Mouse (Mus musculus): ENCODE results near the gene Zfp536. TPM values are rescaled to one million over a fixed set of nuclear protein-coding genes. Genes with fewer than 3 reads are reported as not detected.

Gene Zfp536
- polyA plus RNA-seq, 1 experiment from 2014 or later: 4.3 TPM

DNA sequence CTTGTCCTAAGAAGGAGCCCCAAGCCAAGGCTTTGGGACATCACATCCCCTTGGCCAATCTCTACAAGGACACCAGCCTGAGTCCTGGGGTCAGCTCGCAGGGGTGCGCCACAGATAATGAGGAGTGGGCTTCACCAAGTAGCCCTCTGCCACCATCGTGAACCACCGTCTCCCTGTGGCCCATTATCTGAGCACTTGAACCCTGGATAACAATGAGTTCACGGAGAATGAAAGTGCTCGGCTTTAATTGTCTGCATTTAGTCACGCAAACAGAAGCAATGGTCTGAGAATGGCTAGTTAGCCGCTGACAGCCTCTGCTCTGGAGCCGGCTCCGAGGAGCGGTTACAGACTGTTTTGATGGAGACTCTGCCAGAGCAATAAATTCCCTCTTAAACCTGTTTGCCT is 84.3 kb downstream of the Zfp536 start:
- H3K4me2 ChIP-seq: peak overlapping the region; percentile 40
- H3K27me3 ChIP-seq (replicated peaks): no peaks in the 10 kb centered on the region
- no peak overlapping the region for H3K27ac ChIP-seq (replicated peaks)
- H3K9me3 ChIP-seq: no peaks in the 10 kb centered on the region
- peaks cover 20% of the 10 kb centered on the region for H3K4me1 ChIP-seq
- H3K4me3 ChIP-seq: no peak overlapping the region
- no peak for ATAC-seq (ENCODE audit: extremely low read depth, insufficient number of reproducible peaks, low FRiP score, low TSS enrichment)
- no peaks in the 10 kb centered on the region for H3K36me3 ChIP-seq
- WGBS: 50% methylated on average over 11 of the region's 11 CpGs
- no peak overlapping the region for H3K9ac ChIP-seq

- Histone ChIP-seq H3K27ac (replicated peaks) (no peak overlapping the region), H3K9ac (no peak overlapping the region), H3K9me3 (no peaks in the 10 kb centered on the region), H3K36me3 (no peaks in the 10 kb centered on the region), H3K4me3 (no peak overlapping the region), H3K4me2 (no peak overlapping the region), H3K4me1 (peaks cover 25% of the 10 kb centered on the region), H3K27me3 (replicated peaks) (no peaks in the 10 kb centered on the region)
- ATAC-seq (ENCODE audit: extremely low read depth, insufficient number of reproducible peaks, low FRiP score, low TSS enrichment): no peak
- 76% methylated on average over 2 of the region's 2 CpGs for WGBS
Measured at GRCm38 (mm10) chr7:37686366-37686765, 87.1 kb downstream of the Zfp536 start.

DNA sequence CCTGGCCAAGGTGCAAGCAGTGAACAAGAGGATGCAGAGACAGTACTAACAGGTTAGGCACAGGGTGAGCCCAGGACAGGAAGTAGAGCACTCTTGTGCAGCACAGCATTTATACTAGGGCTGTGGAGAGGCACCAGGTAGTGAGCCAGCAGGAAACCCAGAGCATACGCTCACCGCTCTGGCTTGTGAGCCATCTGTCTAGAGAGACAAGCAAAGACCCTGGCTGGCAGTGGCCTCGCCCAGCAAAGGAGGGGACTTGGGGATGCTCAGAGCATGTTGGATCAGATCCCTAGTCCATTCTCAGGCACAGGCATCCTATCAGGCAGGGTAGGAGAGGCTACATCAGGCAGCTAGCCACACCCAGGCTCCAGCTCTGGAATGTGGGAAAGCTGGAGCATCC is 88.2 kb downstream of the Zfp536 start:
- Histone ChIP-seq H3K27ac (replicated peaks) (no peak overlapping the region), H3K9me3 (no peaks in the 10 kb centered on the region), H3K27me3 (replicated peaks) (no peaks in the 10 kb centered on the region), H3K36me3 (no peaks in the 10 kb centered on the region), H3K4me2 (no peak overlapping the region), H3K9ac (no peak overlapping the region), H3K4me1 (peaks cover 21% of the 10 kb centered on the region), H3K4me3 (no peak overlapping the region)
- WGBS: 81% methylated on average over 3 of the region's 3 CpGs
- no peak for ATAC-seq (ENCODE audit: extremely low read depth, insufficient number of reproducible peaks, low FRiP score, low TSS enrichment)

GRCm38 (mm10) chr7:37681335-37681734 is 92.1 kb downstream of the Zfp536 start:
- WGBS: 53% methylated on average over 3 of the region's 3 CpGs
- H3K36me3 ChIP-seq: no peaks in the 10 kb centered on the region
- no peak overlapping the region for H3K4me3 ChIP-seq
- no peak overlapping the region for H3K9ac ChIP-seq
- no peak overlapping the region for H3K4me2 ChIP-seq
- no peak for ATAC-seq (ENCODE audit: extremely low read depth, insufficient number of reproducible peaks, low FRiP score, low TSS enrichment)
- no peaks in the 10 kb centered on the region for H3K9me3 ChIP-seq
- peaks cover 8% of the 10 kb centered on the region for H3K4me1 ChIP-seq
- H3K27ac ChIP-seq (replicated peaks): peak overlapping the region; percentile 15; the same call in 1 of the 2 replicates
- no peaks in the 10 kb centered on the region for H3K27me3 ChIP-seq (replicated peaks)

DNA sequence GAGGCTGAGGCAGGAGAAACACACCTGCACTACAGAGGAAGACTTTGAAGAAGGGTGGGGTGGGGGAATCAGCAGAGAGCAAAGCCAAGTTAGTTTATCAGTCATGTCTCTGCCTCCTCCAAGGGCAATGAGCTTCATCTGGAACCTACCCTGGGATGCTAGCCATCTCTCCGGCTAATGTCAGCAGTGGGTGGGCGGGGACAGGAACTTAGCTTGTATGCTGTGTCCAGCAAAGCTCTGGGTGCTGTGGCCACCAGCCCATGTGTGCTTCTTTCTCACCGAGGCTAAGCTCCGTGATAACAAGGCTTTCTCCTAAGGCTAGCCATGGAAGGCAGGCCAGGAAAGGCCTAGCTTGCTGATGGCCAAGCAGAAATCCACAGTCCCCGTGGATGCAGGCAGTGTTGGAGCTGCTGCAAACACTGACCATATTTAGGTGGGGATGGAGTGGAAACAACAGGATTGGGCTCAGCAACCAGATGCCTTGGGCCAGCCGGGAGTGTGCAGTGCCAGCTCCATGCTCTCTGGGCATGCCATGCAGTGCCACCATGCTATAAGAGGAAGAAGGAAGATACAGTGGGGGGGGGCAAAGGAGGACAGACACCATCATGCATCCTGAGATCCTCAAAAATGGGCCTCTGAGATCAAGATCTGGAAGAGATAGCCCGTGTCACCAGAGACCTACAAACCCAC is 109.6 kb downstream of the Zfp536 start:
- H3K27me3 ChIP-seq (replicated peaks): no peaks in the 10 kb centered on the region
- H3K4me1 ChIP-seq: peaks cover 19% of the 10 kb centered on the region
- no peak overlapping the region for H3K27ac ChIP-seq (replicated peaks)
- H3K9ac ChIP-seq: no peak overlapping the region
- 78% methylated on average over 7 of the region's 7 CpGs for WGBS
- no peaks in the 10 kb centered on the region for H3K9me3 ChIP-seq
- no peak overlapping the region for H3K4me3 ChIP-seq
- H3K36me3 ChIP-seq: no peaks in the 10 kb centered on the region
- no peak overlapping the region for H3K4me2 ChIP-seq
- no peak for ATAC-seq (ENCODE audit: extremely low read depth, insufficient number of reproducible peaks, low FRiP score, low TSS enrichment)

GRCm38 (mm10) chr7:37648671-37649070 is 124.8 kb downstream of the Zfp536 start:
- H3K36me3 ChIP-seq: no peaks in the 10 kb centered on the region
- 83% methylated on average over 11 of the region's 11 CpGs for WGBS

DNA sequence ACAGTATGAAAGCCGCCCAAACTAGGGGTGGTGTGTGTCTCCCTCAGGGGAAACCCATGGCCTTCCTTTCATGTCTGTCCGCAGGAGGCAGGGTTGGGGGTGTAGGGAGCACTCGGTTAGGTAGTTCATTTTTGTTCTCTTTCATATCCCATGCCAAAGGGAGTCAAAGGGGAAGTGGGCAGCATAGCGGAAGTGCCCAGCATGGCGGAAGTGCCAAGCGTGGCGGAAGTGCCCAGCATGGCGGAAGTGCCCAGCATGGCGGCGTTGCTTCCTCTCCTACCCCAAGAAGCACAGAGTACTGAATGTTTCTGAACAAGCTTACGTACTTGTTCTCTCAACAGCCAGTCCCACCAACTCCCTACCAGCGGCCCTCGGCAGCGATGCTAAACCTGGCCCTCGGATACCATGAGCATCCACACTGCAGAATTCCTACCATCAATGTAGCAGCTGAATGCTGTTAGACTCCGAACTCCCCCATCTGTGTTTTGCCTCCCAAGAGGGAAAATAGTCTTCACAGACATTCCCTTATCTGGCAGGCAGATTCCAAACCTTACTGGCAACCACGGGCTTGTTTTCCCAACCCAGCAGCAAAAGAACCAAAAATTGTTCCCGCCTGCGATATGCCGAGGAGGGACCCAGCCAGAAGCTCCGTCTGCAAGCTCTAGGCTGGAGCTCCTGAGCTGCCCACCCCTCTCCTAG is 125.4 kb downstream of the Zfp536 start:
- H3K27me3 ChIP-seq (replicated peaks): no peaks in the 10 kb centered on the region; the same call in 1 of the 2 replicates
- H3K4me1 ChIP-seq: peaks cover 9% of the 10 kb centered on the region; the same call in 1 of the 2 replicates
- ATAC-seq (ENCODE audit: extremely low read depth, insufficient number of reproducible peaks, low FRiP score, low TSS enrichment): no peak
- no peaks in the 10 kb centered on the region for H3K9me3 ChIP-seq
- H3K4me2 ChIP-seq: no peak overlapping the region
- no peak overlapping the region for H3K9ac ChIP-seq
- WGBS: 77% methylated on average over 21 of the region's 21 CpGs
- H3K27ac ChIP-seq (replicated peaks): no peak overlapping the region
- no peaks in the 10 kb centered on the region for H3K36me3 ChIP-seq
- H3K4me3 ChIP-seq: no peak overlapping the region

More at GRCm38 (mm10) chr7:37648671-37649070, 124.8 kb downstream of the Zfp536 start:
- H3K4me1 ChIP-seq: peaks cover 9% of the 10 kb centered on the region; the same call in 1 of the 2 replicates
- no peak overlapping the region for H3K27ac ChIP-seq (replicated peaks)
- no peaks in the 10 kb centered on the region for H3K9me3 ChIP-seq
- ATAC-seq (ENCODE audit: extremely low read depth, insufficient number of reproducible peaks, low FRiP score, low TSS enrichment): no peak
- no peak overlapping the region for H3K9ac ChIP-seq
- H3K4me3 ChIP-seq: no peak overlapping the region
- no peaks in the 10 kb centered on the region; the same call in 1 of the 2 replicates for H3K27me3 ChIP-seq (replicated peaks)
- no peak overlapping the region for H3K4me2 ChIP-seq

- Histone ChIP-seq H3K4me2 (peak overlapping the region; percentile 4; the same call in 1 of the 2 replicates), H3K9ac (no peak overlapping the region), H3K27me3 (replicated peaks) (no peaks in the 10 kb centered on the region; the same call in 1 of the 2 replicates), H3K27ac (replicated peaks) (no peak overlapping the region), H3K9me3 (no peaks in the 10 kb centered on the region), H3K4me1 (no peaks in the 10 kb centered on the region; the same call in 1 of the 2 replicates), H3K4me3 (no peak overlapping the region), H3K36me3 (no peaks in the 10 kb centered on the region)
- 53% methylated on average over 12 of the region's 12 CpGs for WGBS
- no peak for ATAC-seq (ENCODE audit: extremely low read depth, insufficient number of reproducible peaks, low FRiP score, low TSS enrichment)
Measured at GRCm38 (mm10) chr7:37639740-37640397, 133.6 kb downstream of the Zfp536 start.

GRCm38 (mm10) chr7:37634812-37635211 is 138.6 kb downstream of the Zfp536 start:
- Histone ChIP-seq H3K4me3 (no peak overlapping the region), H3K36me3 (no peaks in the 10 kb centered on the region), H3K27me3 (replicated peaks) (0 out of 2 replicates have a peak, but pooled peaks cover 13% of the 10 kb centered on the region), H3K9ac (no peak overlapping the region), H3K4me2 (no peak overlapping the region), H3K4me1 (no peaks in the 10 kb centered on the region; the same call in 1 of the 2 replicates), H3K27ac (replicated peaks) (no peak overlapping the region), H3K9me3 (no peaks in the 10 kb centered on the region)
- WGBS: 64% methylated on average over 5 of the region's 5 CpGs
- ATAC-seq (ENCODE audit: extremely low read depth, insufficient number of reproducible peaks, low FRiP score, low TSS enrichment): no peak

DNA sequence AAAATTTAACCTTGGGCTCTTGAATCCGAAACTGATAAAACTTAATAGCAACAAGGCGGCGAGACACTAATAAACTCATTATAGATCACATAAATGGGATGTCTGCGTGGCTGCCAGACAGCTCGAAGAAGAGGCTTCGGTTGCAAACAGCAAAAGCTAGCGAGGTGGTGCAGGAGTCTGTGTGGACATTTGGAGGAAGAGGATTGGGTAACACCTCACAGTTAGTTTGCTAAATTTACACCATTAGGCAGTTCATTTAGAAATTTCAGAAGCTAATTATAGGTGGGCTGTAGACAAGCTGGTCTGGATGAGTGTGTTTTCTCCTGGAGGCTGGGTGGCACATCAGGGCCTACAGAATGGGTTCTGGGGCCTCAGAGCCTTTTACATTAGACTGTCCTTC is 143.0 kb downstream of the Zfp536 start:
- WGBS: 79% methylated on average over 7 of the region's 7 CpGs
- no peak for ATAC-seq (ENCODE audit: extremely low read depth, insufficient number of reproducible peaks, low FRiP score, low TSS enrichment)

DNA sequence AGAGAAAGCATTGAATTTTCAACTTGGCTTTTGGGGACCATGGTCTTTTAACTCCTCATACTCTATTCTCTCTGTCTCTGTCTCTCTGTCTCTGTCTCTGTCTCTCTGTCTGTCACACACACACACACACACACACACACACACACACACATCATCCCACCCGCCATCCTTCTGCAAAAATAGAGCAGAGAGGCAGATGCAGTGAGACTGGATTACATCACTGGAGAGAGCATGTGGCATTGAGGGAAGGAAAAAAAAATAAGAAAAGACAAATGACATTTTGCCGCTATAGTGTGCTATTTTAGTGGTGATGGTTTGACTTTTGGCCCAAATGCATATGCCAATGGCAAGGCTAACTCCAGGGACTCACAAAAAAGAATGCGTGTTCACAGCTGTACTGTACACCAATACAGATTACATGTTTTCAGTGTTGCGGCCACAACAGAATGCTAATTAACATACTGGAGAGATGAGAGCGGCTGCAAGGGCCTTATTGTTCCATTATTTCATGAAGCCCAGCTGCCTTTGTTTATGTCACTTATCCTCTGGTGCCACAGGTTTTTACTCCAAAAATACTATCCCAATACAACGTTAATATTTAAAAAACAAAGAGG is 145.4 kb downstream of the Zfp536 start:
- 72% methylated on average over 6 of the region's 6 CpGs for WGBS

More for the DNA sequence above, 143.0 kb downstream of the Zfp536 start:
- Histone ChIP-seq H3K4me1 (no peaks in the 10 kb centered on the region), H3K9me3 (no peaks in the 10 kb centered on the region), H3K4me2 (no peak overlapping the region), H3K36me3 (no peaks in the 10 kb centered on the region), H3K9ac (no peak overlapping the region), H3K4me3 (no peak overlapping the region), H3K27ac (replicated peaks) (no peak overlapping the region), H3K27me3 (replicated peaks) (peaks cover 31% of the 10 kb centered on the region)

More for the DNA sequence above, 145.4 kb downstream of the Zfp536 start:
- no peak overlapping the region for H3K27ac ChIP-seq (replicated peaks)
- no peak overlapping the region for H3K4me2 ChIP-seq
- H3K27me3 ChIP-seq (replicated peaks): peaks cover 43% of the 10 kb centered on the region
- no peaks in the 10 kb centered on the region for H3K9me3 ChIP-seq
- no peaks in the 10 kb centered on the region for H3K36me3 ChIP-seq
- H3K4me1 ChIP-seq: peaks cover 5% of the 10 kb centered on the region
- H3K9ac ChIP-seq: no peak overlapping the region
- H3K4me3 ChIP-seq: no peak overlapping the region
- no peak for ATAC-seq (ENCODE audit: extremely low read depth, insufficient number of reproducible peaks, low FRiP score, low TSS enrichment)
